In the genomic region with DNA sequence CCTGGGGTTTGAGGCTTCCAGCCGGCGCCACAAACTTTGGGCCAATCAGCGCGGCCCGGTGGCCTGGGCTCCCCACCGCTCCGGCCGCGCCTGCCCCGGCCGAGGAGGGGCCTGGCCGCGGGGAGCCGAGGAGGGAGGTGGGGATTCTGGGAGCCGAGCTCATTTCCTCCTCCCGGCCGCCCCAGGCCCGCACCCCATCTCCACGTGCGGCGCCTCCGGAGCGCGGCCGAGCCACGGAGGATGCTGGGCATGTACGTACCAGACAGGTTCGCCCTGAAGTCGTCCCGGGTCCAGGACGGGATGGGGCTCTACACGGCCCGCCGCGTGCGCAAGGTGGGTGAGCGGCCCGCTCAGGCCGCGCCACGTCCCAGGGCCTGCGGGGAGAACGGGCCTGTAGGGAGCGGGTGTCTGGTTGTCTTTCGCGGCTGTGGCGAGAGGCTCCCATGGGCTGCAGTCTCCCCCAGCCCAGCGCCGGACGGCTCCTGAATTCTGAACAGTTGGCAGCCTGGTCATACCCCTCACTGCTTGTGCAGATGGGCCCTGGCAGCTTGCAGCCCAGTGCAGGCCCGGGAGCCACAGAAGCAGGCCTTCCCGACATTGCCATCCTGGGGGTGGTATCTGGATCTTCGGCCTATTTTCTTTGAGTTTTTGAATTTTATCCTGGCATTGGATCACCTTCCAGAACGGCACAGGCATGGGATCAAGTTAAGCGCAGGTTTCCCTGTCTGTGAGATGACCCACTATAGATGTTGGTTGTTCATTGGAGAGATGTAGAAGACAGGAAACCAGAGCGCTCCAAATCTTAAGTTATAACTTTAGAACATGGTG, we compare ENCODE assay signal across 8 mouse cellular contexts. TPM values are rescaled to one million over a fixed set of nuclear protein-coding genes. Genes with fewer than 3 reads are reported as not detected.
DNase-seq lines count a peak whose midpoint lies in the region; ATAC-seq lines count a peak whose summit lies in the region.

Gene Prdm5, plus strand, starts transcription at position 128 of the 828 bp plus-strand sequence.

- peak within 1 kb of the TSS; percentile 91 for H3K4me2 ChIP-seq in hindbrain, embryonic 12.5 days (replicated peaks)

- H3K4me3 ChIP-seq in hindbrain, embryonic 12.5 days: peak within 1 kb of the TSS; percentile 64

- peaks cover 11% of the 10 kb centered on the region for H3K4me1 ChIP-seq in hindbrain, embryonic 12.5 days

- H3K9me3 ChIP-seq in hindbrain, embryonic 12.5 days (replicated peaks): no peaks in the 10 kb centered on the region

- peak within 1 kb of the TSS; percentile 79 for H3K9ac ChIP-seq in hindbrain, embryonic 12.5 days

- H3K27ac ChIP-seq in hindbrain, embryonic 12.5 days: peak within 1 kb of the TSS; percentile 55

- DNase-seq in ZHBTc4 (ENCODE audit: low read depth, low spot score) (peak; percentile 80), MN1 (ENCODE audit: low spot score) (no peak)
- DNase-seq in cerebellum, postnatal 10 days: peak; percentile 84 to 89
- DNase-seq in frontal cortex, postnatal 25 days (ENCODE audit: low spot score in 2 of 2): peak; percentile 17 to 25
- peak; percentile 32 to 33 for DNase-seq in layer of hippocampus, postnatal 25 days (ENCODE audit: extremely low spot score in 1 of 2, low spot score in 1 of 2)
- DNase-seq in lung, postnatal 10 days: peak; percentile 72
- DNase-seq in retina, postnatal 1 day: peak; percentile 74

- ATAC-seq in hindbrain, embryonic 12.5 days (ENCODE audit: low FRiP score): peak; percentile 96

- WGBS in hindbrain, embryonic 12.5 days: 4% methylated on average over 46 of the region's 56 CpGs

- H3K36me3 ChIP-seq in hindbrain, embryonic 12.5 days: no peaks in the 10 kb centered on the region

- H3K27me3 ChIP-seq in hindbrain, embryonic 12.5 days: no peaks in the 10 kb centered on the region

RNA-seq across cellular contexts. Expression of gene Prdm5, which starts in this region (rescaled TPM):
- polyA plus RNA-seq in hindbrain, embryonic 12.5 days (2016; fragmentation: Nextera tagmentation; extraction: Ambion mirVana): 14.2 and 15.4 TPM in 2 replicates
- 10 to 100 TPM; 23.0 to 24.7 TPM for total RNA-seq in layer of hippocampus, postnatal 25 days (2021)
